Mouse (Mus musculus): Measurements from ENCODE around the gene Zfand2a.

Gene Zfand2a

DNA sequence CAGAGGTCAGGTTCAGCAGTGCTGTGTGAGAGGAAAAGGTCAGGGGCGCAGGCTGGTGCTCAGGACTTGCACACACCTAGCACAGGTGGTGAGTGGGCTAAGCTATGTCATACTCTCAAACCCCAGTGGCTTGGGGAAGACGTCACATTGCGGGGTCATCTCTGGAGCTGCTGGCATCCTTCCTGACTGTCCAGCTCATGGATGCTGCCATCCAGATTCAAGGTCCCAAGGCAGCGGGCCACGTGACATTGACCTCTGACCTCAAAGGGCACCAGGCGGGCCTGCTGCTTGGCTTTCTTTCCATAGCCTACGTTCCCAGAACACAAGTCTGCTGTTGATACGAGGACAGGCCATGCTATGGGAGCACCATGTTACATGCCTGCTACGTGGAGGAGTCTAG, 57.3 kb downstream of the Zfand2a start:
- no peak for DNase-seq

DNA sequence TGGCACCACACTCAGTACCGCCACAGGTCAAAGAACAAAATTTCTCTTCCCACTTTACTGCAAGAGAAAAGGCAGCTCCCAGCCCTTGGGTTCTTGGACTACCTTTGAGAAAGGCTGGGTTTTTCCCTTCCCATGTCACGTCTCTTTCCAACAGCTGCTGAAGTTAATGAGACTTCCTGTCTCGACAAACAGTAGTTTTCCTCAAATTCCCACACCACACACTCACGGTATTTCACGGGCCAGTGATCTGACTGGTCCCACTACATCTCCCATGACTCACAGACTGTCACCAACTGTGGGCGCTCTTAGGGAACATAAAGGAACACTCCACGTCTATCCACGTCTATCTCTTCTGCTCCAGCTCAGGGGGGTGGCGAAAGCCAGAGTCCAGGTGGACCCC, 59.2 kb downstream of the Zfand2a start:
- no peak for DNase-seq

DNA sequence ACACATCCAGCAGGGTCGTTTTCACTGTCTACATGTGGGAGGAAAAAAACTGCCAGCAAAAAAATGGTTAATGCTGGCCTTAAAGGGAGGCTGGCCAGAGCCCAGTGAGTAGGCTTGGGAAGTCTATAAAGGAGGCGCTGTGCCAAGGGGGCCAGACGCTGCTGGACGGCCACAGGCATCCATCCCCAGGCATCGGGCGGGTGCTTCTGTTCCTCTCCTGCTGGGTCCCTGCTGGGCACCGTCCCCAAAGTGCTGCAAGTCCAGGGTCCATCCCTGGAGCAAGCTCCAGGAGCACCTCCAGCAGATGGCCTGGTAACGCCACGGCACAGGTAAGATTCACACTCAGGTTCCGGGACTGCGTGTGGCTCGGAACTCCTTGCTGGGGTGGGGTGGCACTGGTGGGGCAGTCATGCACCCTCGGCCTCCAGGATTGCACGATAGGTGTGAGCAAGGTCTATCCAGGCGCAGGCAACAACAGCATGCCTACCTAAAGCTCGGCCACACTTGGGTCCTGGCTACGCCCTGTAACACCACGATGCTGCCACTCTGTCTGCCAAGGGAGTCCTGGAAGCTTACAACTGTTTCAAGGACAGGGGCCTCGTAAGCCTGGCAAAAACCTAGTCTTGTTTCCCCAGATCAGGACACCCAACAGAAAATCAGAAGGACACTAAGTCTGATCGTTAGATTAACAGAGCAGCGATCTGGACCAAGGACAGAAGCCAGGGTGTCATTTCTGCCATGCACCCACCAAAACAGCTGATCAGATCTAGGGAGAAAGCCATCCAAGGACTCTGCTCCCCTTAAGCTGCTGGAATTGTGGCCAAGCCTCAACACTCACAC, 61.1 kb downstream of the Zfand2a start, which contains the start of gene Gper1:
Gene Gper1, plus strand, starts transcription at position 126 of the 840 bp plus-strand sequence.
- DNase-seq: no peak

Measured in thymus, postnatal 25 days (tissue).